Mouse (Mus musculus): ENCODE data around the gene Gm9964.
A peak's percentile ranks its signal among the peaks of the same experiment; 100 is the strongest.
"Not testable (repeated sequence)": the region's sequence is repeated elsewhere in the genome, so short reads cannot be mapped to it uniquely, and the experiment has no call there.

Gm9964 gene

DNA sequence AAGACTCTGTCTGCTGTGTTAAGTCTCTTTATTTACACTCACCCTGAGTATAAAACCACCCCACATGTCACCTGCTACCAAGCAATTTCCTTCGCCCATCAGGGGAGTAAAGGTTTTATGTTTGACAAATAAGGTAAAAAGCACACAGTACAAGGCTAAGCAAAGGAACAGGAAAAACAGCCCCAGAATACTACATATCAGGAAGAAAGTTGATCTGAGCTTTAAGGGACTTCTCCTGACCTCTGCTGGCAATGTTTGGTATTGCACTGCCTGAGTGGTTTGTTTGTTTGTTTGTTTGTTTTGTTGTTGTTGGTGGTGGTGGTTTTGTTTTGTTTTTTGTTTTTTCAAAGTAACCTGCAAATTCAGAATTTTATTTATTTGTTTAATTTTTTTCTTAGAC is 539 bp downstream of the Gm9964 start:
- DNase-seq: peak; percentile 66

DNA sequence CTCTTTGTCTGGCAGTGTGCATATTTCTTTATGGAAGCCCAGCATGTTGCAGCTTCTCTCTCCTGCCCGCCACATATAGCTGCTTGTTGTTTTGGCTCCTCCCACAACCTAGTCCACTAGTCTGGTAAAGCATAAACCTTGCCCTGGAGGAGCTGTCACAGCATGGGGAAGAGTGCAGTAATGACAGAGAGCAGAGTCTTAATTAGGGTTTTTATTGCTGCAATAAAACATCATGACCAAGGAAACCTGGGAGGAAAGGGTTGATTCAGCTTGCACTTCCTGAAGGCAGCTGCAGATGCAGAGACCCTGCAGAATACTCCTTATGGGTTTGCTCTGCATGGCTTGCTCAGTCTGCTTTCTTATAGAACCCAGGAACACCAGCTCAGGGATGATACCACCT is 2.7 kb downstream of the Gm9964 start:
- DNase-seq: no peak

DNA sequence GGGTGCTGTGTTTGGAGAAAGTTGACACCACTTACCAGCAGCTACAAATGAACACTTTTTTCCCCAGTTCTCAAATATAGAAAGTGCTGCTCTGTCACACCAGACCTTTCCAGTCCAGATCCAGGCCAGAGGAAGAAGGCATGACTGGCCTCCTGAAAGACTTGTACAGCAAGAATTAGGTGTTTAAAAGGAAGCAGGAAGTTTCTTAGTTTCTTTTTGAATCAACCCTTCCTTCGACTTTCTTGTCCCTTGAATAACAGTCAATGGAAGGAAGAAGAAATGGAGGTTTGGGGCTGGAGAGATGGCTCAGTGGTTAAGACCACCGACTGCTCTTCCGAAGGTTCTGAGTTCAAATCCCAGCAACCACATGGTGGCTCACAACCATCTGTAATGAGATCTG is 3.7 kb downstream of the Gm9964 start:
- DNase-seq: no peak

GRCm38 (mm10) chr11:79292130-79292529 is 4.6 kb downstream of the Gm9964 start:
- no peak for DNase-seq

- no peak for DNase-seq
Observed at GRCm38 (mm10) chr11:79291651-79292050, 5.1 kb downstream of the Gm9964 start.

DNA sequence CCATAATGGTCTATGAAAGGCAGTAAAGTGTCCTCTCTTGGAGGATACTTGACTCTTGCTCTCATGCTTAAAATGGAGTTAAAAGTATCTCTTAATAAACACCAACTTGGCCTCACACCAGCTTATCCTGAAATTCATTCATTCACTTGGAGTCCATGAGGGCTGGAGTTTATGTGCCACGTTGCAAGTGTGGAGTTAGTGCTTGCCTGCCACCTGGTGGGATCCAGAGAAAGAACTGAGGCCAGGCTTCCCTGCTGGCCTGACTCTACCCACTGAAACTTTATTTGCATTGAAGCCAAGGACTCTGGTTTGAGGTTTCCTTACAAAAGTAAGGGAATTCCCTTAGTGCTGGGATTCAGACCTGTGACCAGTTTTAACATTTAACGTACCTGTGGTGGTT is 6.2 kb downstream of the Gm9964 start:
- DNase-seq: peak; percentile 27

DNA sequence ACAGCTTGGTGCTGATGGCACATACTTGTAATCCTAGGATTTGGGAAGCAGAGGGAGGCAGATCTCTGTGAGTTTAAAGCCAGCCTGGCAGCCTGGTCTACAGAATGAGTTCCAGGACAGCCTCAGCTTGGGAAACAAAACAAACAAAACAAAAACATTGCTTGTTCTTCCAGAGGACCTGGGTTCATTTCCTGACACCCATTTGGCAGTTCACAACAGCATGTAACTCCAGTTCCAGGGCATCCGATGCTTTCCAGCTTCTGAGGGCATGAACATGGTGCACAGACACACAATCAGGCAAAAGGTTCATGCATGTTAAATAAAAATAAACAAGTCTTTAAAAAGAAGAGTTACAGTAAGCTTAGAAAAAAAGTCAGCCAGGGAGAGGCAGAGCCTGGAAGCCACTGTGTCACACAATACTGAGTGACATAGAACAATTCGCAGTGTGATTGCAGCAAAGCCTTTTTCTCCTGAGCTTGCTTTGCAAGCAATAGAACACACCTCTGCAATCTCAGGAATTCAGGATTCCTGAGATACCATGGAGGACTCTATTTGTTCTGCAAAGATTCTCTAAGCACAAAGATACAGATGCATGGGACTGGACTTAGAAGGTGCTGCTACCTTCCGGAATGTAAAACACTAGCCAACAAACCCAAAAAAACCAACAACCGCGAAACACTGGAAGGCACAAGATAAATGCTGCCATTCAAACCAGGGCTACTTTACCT is 7.6 kb downstream of the Gm9964 start:
- no peak for DNase-seq

- DNase-seq: no peak
Observed at GRCm38 (mm10) chr11:79288278-79288843, 8.3 kb downstream of the Gm9964 start.

DNA sequence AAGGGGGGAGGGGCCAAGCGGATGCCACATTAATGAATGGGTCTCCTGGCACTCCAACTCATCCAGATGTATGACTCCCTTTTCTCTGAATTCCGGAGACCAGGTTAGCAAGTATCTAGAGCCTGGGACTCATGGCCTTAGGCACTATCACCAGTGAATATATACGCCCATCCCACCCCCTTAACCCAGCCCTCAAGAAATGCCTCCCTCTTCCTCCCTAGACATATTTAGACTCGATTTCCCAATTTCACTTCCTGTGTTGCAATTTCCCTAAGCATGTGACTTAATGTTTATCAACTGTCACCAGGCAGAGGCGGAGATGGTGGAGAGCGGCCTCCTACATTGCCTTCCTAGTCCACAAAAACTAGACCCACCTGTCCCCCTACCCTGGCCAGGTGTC is 9.3 kb downstream of the Gm9964 start:
- no peak for DNase-seq

DNA sequence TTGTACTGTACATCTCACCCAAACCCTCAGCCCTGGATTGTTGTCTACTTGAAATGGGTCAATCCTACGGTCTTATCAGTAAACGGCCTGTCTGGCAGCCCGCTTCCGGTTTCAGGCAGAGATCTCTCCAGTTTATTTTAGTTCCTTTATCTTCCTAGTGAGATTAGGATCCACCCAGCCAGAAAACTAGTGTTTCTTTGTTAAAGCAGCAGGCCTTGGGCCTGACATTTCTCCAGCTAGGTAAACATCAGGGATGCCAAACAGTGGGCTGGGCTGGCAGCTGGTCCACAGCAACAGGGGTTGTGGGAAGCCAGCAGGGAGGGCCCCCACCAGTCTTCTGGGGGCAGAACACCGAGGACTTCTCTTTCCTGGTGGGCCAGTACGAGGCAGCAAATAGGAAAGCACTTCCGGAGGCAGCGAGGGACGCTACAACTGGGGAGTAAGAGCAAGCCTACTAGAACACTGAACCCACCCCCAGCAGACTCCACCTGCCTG is 10.4 kb downstream of the Gm9964 start:
- no peak for DNase-seq

DNA sequence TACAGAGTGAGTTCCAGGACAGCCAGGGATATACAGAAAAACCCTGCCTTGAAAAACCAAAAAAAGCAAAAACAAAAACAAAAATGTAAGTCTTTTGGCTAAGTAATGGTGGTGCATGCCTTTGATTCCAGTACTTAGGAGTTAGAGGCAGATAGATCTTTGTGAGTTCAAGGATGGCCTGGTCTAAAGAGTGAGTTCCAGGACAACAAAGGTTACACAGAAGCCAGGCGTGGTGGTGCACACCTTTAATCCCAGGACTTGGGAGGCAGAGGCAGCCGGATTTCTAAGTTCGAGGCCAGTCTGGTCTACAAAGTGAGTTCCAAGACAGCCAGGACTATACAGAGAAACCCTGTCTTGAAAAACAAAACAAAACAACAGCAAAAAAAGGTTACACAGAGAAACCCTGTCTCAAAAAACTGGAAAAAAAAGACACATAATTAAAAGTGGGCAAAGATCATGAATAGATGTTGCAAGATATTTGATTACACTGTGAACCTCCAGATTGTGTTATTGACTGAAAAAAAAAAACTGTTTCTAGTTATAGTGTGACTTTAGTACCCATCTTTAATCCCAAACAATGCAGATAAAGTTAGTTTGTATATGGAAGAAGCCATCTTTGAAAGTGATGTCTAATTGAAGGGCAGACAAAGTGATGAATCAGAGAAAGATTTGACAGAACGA is 13.2 kb downstream of the Gm9964 start:
- no peak for DNase-seq

DNA sequence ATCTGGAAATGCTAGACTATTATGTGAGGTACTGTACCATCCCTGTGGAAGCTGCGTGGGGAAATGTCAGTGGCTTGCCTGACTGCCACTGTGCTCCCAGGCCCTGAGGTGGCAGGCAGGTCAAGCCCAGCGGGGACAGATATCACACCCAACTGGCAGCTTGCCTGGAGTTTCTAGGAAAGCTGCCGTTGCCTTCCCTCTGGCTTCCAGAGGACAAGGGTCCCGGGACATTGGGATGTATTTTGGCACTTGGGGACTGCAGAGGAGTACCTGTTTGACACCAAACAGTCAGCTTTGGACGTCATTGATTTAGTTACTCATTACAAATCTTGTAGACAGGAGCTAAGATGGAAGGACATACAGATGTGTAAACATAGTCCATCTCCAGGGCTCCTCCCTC is 15.3 kb downstream of the Gm9964 start:
- DNase-seq: no peak

GRCm38 (mm10) chr11:79279732-79280405 is 16.8 kb downstream of the Gm9964 start:
- DNase-seq: no peak

DNA sequence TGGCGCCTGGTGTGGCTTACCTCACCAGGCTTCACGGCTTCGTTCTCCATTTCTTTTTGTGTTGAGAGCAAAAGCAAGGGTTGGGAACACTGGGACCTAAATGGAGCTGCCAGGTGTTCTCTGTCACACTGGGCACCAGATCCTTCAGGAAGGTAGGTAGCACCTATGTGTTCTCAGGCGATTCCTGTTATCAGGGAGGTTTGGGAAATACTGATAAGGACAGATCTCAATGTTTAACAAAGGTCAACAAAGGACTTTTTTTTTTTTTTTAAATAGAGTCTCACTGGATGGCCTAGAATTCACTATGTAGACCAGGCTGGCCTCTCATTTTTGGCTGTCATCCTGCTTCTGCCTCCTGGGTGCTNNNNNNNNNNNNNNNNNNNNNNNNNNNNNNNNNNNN is 22.9 kb downstream of the Gm9964 start:
- DNase-seq: no peak

GRCm38 (mm10) chr11:79273039-79273438 is 23.7 kb downstream of the Gm9964 start:
- no peak for DNase-seq

GRCm38 (mm10) chr11:79267171-79267570 is 29.5 kb downstream of the Gm9964 start:
- no peak for DNase-seq

- no peak for DNase-seq
Observed at GRCm38 (mm10) chr11:79264376-79264775, 32.3 kb downstream of the Gm9964 start.

- DNase-seq: not testable (repeated sequence)
Observed at GRCm38 (mm10) chr11:79260126-79260525, 36.6 kb downstream of the Gm9964 start.

DNA sequence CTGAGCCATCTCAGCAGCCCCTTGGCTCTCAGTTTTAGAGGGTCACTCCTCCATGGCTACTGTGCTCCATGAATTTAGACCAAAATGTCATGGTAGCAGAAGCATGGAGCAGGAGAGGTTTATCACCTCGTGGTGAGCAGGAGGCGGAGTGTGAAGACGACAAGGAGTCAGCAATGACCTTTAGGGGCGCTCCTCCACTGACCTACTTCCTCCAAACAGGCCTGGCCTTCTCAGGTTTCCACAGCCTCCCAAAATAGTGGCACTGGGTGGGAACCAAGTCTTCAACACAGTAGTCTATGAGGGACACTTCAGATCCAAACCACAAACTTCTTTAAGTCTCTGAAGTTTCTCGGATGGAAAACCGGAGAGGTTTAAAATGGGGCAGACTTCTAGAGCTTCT is 38.0 kb downstream of the Gm9964 start:
- DNase-seq: no peak

DNA sequence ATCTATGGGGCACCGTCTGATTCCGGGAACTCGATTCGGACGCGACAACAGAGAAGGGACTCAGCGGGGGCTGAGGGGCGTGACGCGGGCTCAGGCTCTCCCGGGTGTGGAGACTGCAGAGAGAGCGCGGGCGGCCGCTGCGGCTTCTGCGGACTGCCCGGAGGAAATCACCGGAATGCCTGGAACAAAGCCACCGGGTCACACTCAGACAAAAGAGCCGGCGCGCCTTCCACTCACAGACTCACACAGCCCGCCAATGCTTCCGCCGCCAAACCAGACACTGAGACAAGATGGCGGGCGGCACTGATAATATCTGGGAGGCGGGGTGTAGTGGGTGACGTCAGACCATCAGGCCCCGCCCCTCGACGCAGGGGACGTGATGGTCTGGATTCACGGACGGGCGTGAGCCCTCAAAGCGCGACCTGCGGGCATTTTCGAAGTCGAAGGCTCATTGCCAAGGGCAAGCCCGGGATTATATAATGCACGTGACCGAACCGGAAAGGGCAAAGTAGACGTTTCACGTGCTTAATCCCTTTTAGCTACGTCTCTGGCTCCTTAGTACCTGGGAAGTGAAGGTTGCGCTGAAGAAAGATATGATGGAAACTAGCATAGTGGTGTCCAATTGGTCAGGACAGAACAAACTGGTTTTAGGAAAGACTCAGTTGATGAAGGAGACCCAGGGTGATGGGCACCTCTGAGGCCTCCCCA is 42.2 kb downstream of the Gm9964 start, which contains the start of gene Wsb1:
Wsb1 (minus strand) TSS at position 281 of the 708 bp plus-strand sequence.
- peak; percentile 94 for DNase-seq

- DNase-seq: peak; percentile 50
Observed at GRCm38 (mm10) chr11:79253542-79254390, 42.9 kb downstream of the Gm9964 start.
